Mouse (Mus musculus): ENCODE results near the gene Abl1. TPM values are rescaled to one million over a fixed set of nuclear protein-coding genes. Genes with fewer than 3 reads are reported as not detected.

Gene Abl1
- total and polyA plus RNA-seq, 3 experiments: 9.8 to 22.4 (median 15.2) TPM

Other genes starting within 250 kb of the Abl1 start
- 45.1 and 64.4 TPM in 2 replicates for gene Ass1, start 218.2 kb upstream of the Abl1 start, total RNA-seq (2012; rRNA removed)
- 87.8 and 97.4 TPM in 2 replicates for gene Ass1, start 218.2 kb upstream of the Abl1 start, total RNA-seq (2014; rRNA removed)
- gene Ass1, start 218.2 kb upstream of the Abl1 start, polyA plus RNA-seq (2012; ENCODE audit: insufficient read length, low read depth): 204 and 211 TPM in 2 replicates
- 33.5 and 36.8 TPM in 2 replicates for gene Fubp3, start 115.7 kb upstream of the Abl1 start, total RNA-seq (2012; rRNA removed)
- gene Fubp3, start 115.7 kb upstream of the Abl1 start, total RNA-seq (2014; rRNA removed): 64.2 and 68.6 TPM in 2 replicates
- 52.3 and 57.3 TPM in 2 replicates for gene Fubp3, start 115.7 kb upstream of the Abl1 start, polyA plus RNA-seq (2012; ENCODE audit: insufficient read length, low read depth)
- not detected in 2 replicates for gene Prdm12, start 48.3 kb upstream of the Abl1 start, total RNA-seq (2012; rRNA removed)
- gene Prdm12, start 48.3 kb upstream of the Abl1 start, total RNA-seq (2014; rRNA removed): not detected in 2 replicates
- not detected in 2 replicates for gene Prdm12, start 48.3 kb upstream of the Abl1 start, polyA plus RNA-seq (2012; ENCODE audit: insufficient read length, low read depth)
- gene Exosc2, start 17.7 kb upstream of the Abl1 start, total RNA-seq (2012; rRNA removed): 104 and 139 TPM in 2 replicates
- gene Exosc2, start 17.7 kb upstream of the Abl1 start, total RNA-seq (2014; rRNA removed): 167 and 183 TPM in 2 replicates
- gene Exosc2, start 17.7 kb upstream of the Abl1 start, polyA plus RNA-seq (2012; ENCODE audit: insufficient read length, low read depth): 110 and 134 TPM in 2 replicates
- not detected in 2 replicates for gene Qrfp, start 122.2 kb downstream of the Abl1 start, total RNA-seq (2012; rRNA removed)
- not detected in 2 replicates for gene Qrfp, start 122.2 kb downstream of the Abl1 start, total RNA-seq (2014; rRNA removed)
- gene Qrfp, start 122.2 kb downstream of the Abl1 start, polyA plus RNA-seq (2012; ENCODE audit: insufficient read length, low read depth): not detected in 2 replicates
- 0.04 TPM in 2 replicates for gene Fibcd1, start 157.6 kb downstream of the Abl1 start, total RNA-seq (2012; rRNA removed)
- 0.04 and 0.15 TPM in 2 replicates for gene Fibcd1, start 157.6 kb downstream of the Abl1 start, total RNA-seq (2014; rRNA removed)
- gene Fibcd1, start 157.6 kb downstream of the Abl1 start, polyA plus RNA-seq (2012; ENCODE audit: insufficient read length, low read depth): 0.09 and 0.10 TPM in 2 replicates
- gene Lamc3, start 198.9 kb downstream of the Abl1 start, total RNA-seq (2012; rRNA removed): not detected in 2 replicates
- not detected in 2 replicates for gene Lamc3, start 198.9 kb downstream of the Abl1 start, total RNA-seq (2014; rRNA removed)
- gene Lamc3, start 198.9 kb downstream of the Abl1 start, polyA plus RNA-seq (2012; ENCODE audit: insufficient read length, low read depth): not detected in 2 replicates

Data from CH12.LX (cell line).